Mouse (Mus musculus): ENCODE measurements around the gene Serpina1e.

GRCm38 (mm10) chr12:103999611-104000010 lies 40.8 kb upstream of the Serpina1e start:
- TF ChIP-seq CTCF (conservative IDR thresholded peaks at IDR 0.05; ENCODE audit: insufficient read depth, insufficient read length, low read depth, low read length), result no peak
- TF ChIP-seq POLR2A (IDR thresholded peaks at IDR 0.05; ENCODE audit: low read depth, low read length), result no peak

All from kidney, adult 2 months (tissue).